Mouse (Mus musculus) bone marrow, adult 2 months (tissue): Measurements from ENCODE around the gene Polr2m. TPM values are rescaled to one million over a fixed set of nuclear protein-coding genes. Genes with fewer than 3 reads are reported as not detected.

ENCODE experiments used
- H3K27ac ChIP-seq: fragments of 200-500 bp; 2 replicates; pipeline ENCODE4 v1.5.1; 2012; ENCODE audit warnings: low read depth, mild to moderate bottlenecking, control low read depth, inconsistent platforms, low read length; ENCODE audit not compliant: control insufficient read depth, poor library complexity, insufficient read depth
- H3K4me1 ChIP-seq: fragments of 200-500 bp; 2 replicates; pipeline ENCODE4 v1.6.1; 2011; ENCODE audit warnings: low read length; ENCODE audit not compliant: control insufficient read depth, insufficient read depth
- H3K4me3 ChIP-seq: fragments of 200-500 bp; replicated peaks from 2 replicates; pipeline ENCODE3; 2011; ENCODE audit warnings: mild to moderate bottlenecking, low read depth, low read length, control low read depth; ENCODE audit not compliant: control insufficient read depth
- CTCF ChIP-seq: fragments of 200-500 bp; IDR thresholded peaks from 2 replicates; pipeline ENCODE4 v1.5.1; 2011; ENCODE audit warnings: low read length, control low read depth; ENCODE audit not compliant: control insufficient read depth, insufficient read depth
- POLR2A ChIP-seq: fragments of 200-500 bp; IDR thresholded peaks from 2 replicates; pipeline ENCODE4 v1.6.1; 2011; ENCODE audit warnings: low read depth, mild to moderate bottlenecking, control low read depth, low read length, borderline replicate concordance; ENCODE audit not compliant: control insufficient read depth
- WGBS: fragments of 180-500 bp; shearing (Covaris S2); methylation state at CpG from one replicate; pipeline ENCODE4 v1.1.7; 2018; 5-methylcytosine and 5-hydroxymethylcytosine counted together
- polyA plus RNA-seq: library from polyadenylated mRNA; stranded (reverse); fragments of >200 nt; gene quantifications from 2 replicates; pipeline ENCODE4 v1.2.4, GENCODE M21; 2011; ENCODE audit warnings: low replicate concordance; ENCODE audit not compliant: missing spikeins, insufficient read depth, insufficient read length

Polr2m gene
- polyA plus RNA-seq, 1 experiment, result 43.8 TPM

DNA sequence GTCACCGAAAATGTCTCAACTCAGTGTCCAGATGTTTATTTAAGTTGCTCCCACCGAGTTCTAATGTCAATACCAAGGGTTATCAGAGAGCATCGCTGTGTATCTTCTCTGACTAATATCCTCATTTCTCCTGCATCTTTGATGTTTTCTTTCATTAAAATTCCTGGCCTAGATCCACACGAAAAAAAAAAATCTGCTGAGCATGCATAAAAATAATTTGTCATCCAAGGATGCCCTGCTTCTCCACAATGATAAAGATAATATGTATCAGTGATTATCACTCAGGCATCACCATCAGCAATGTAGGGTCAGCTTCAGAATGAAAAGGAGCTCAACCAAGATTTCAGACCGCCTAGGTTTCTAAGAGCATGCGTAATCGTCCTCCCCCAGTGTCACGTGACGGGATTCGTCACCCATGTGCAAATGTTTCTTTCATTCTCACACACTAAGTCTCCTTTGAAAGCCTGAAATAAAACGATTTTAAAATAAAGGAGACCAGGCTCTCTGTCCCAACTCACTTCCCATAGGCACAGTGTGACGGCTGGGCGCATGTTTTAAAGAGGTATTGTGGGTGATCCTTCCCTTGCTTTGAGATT lies 22.6 kb downstream of the Polr2m start:
- Histone ChIP-seq H3K27ac (no peak overlapping the region), H3K4me3 (no peak overlapping the region), H3K4me1 (no peaks in the 10 kb centered on the region)
- WGBS, result 82% methylated on average over 13 of the region's 13 CpGs
- TF ChIP-seq POLR2A (no peak), CTCF (no peak)

DNA sequence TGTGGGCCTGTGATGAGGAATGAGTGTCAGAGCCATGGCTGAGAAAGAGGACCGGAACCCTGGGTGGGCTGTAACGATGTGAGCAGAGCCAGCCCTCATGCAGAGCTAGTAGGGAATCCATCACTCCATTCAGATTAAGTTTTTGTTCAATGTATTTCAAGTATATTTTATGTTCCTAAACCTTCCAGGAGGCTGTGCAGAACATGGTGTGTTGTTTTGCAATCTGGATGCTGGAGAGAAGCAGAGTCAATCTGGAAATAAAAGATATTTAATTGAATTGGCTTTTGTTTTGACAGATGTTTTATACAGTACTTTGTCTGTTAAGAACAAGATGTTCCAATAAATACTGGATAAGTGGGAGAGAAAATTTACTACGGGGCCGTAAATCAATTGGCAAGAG lies 29.0 kb downstream of the Polr2m start:
- no peaks in the 10 kb centered on the region for H3K4me1 ChIP-seq
- no peak overlapping the region for H3K4me3 ChIP-seq
- TF ChIP-seq POLR2A (no peak), CTCF (no peak)
- no peak overlapping the region for H3K27ac ChIP-seq
- WGBS, result 88% methylated on average over 4 of the region's 4 CpGs

DNA sequence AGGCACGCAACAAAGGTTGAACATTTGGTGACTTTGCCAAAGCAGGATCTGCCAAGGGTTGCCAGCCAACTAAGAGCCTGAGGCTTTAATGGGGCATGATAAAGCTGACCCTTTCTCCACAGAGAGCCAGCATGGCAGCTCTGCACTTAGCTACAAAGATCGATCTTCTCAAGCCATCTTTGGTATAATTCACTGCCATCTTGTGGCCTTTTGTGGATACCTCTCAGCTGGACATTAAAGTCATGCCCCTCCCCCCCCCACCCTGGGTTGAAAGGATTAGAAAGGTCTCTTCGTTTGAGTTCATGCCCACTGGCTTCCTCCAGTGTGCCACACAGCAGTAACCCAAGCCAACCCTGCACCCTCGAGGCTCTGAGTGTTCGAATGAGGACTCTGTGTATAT lies 31.8 kb downstream of the Polr2m start:
- Histone ChIP-seq H3K4me3 (no peak overlapping the region), H3K27ac (no peak overlapping the region), H3K4me1 (no peaks in the 10 kb centered on the region)
- TF ChIP-seq POLR2A (no peak), CTCF (no peak)
- WGBS, result 62% methylated on average over 5 of the region's 5 CpGs

DNA sequence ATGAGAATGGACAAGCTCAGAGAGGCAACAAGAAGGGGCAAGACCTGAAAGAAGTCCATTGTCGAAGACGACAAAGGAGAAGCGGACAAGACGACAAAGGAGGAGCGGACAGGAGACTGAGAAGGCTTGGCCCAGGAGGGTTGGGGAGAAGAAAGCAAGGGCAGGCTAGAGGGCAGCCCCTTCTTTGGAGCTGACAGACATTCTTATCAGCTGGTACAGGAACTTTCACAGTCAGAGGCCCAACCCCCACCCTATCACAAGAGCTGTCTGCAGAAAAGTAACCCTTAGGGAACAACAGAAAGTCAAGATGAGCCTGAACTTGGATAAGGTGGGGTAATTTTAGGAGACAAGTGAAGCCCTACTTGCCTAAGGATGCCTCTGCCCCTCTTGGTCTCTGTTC lies 32.4 kb downstream of the Polr2m start:
- WGBS, result 84% methylated on average over 5 of the region's 5 CpGs
- TF ChIP-seq POLR2A, result no peak
- TF ChIP-seq CTCF, result no peak
- H3K4me3 ChIP-seq, result no peak overlapping the region
- H3K4me1 ChIP-seq, result no peaks in the 10 kb centered on the region
- no peak overlapping the region for H3K27ac ChIP-seq

DNA sequence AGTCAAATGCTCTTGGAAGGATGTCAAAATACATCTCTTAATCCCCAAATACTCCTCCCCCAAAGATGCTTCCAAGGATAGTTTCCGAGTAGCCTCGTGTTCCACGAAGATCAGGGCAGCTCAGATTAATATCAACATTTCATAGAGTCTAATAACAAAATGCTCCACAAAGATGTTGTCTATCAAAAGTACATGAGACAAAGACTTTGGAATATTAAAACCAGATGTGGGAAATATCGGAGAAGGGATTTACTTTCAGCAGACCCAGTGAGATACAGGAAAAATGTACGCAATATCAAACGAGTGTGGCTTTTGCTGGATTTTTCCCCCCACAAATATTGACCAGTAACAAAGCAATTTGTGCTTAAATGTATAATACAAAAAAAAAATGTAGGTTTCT lies 35.1 kb downstream of the Polr2m start:
- no peak for TF ChIP-seq CTCF
- no peak for TF ChIP-seq POLR2A
- H3K4me1 ChIP-seq, result no peaks in the 10 kb centered on the region
- no peak overlapping the region for H3K4me3 ChIP-seq
- WGBS, result 85% methylated on average over 6 of the region's 6 CpGs
- H3K27ac ChIP-seq, result no peak overlapping the region

DNA sequence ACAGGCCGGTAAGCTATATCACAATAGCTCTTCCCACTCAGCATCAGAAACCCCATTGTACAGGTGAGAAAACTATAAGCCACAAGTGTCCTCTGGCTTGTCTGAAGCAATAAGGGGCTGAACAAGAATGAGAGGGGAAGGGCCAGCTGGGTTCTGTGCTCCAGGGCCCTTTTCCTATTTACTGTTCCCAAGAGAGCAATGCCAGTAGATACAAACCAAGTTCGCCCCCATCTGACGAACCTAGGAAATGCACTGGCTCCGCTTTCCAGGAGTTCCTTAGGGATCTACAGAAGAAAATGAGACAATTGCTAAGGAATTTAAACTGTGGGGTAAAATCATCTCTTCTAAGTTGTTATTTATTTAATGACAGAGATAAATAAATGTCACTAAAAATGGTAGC lies 38.2 kb downstream of the Polr2m start:
- Histone ChIP-seq H3K4me3 (no peak overlapping the region), H3K4me1 (no peaks in the 10 kb centered on the region), H3K27ac (no peak overlapping the region)
- TF ChIP-seq CTCF (no peak), POLR2A (no peak)
- 56% methylated on average over 4 of the region's 4 CpGs for WGBS

DNA sequence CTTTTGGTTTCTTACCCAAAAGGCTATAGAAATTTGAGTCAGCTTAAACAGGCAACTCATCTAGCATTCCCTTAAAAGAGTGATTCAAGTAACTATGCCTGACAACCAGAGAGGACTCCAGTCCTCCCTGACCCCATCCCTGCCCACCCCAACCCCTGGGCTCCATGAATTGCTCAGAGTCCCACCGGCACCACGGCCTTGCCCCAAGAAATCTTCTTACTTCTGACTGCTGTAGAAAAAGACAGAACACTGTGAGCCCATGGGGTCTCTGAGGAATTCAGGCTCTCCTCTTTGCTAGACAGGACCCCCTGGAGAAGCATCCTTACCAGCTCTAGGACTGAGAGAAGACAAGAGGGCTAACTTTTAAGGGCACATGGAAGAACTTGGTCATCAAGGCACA lies 40.4 kb downstream of the Polr2m start:
- TF ChIP-seq CTCF (no peak), POLR2A (no peak)
- H3K27ac ChIP-seq, result no peak overlapping the region
- WGBS, result 73% methylated on average over 2 of the region's 2 CpGs

DNA sequence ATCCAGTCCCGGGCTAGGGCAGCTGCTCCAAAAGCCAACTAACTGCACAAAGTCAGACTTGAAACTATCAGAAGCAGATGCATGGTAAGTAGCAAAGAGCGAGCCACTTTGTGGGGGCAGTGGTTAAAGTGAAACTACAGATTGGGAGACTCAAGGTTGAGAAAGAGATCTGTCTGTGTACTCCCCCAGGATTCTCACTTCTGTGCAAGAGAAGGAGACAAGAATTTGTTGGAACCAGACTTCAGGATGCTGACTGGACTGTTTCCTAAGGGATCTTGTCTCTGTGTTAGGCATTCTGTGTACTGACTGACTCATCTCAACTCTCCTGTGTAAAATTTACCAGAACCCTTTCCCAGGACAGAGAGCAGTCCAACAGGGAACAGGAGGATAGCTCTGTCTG lies 47.6 kb downstream of the Polr2m start:
- TF ChIP-seq POLR2A, result no peak
- TF ChIP-seq CTCF, result no peak
- Histone ChIP-seq H3K4me1 (no peaks in the 10 kb centered on the region), H3K27ac (no peak overlapping the region), H3K4me3 (no peak overlapping the region)
- WGBS, result 81% methylated on average over 2 of the region's 2 CpGs

More for the DNA sequence above, 40.4 kb downstream of the Polr2m start:
- H3K4me3 ChIP-seq, result no peak overlapping the region
- no peaks in the 10 kb centered on the region for H3K4me1 ChIP-seq

Other genes with a start within 250 kb of the Polr2m start
- gene Myzap, start 106.4 kb upstream of the Polr2m start, polyA plus RNA-seq, result 2.8 and 8.7 TPM in 2 replicates